Mouse (Mus musculus) embryonic facial prominence, embryonic 13.5 days (tissue): ENCODE measurements around the gene Olfr920. TPM values are rescaled to one million over a fixed set of nuclear protein-coding genes. Genes with fewer than 3 reads are reported as not detected.

Experiments used
- polyA plus RNA-seq: library from polyadenylated mRNA; unstranded; fragments of >200 nt; fragmentation: Nextera tagmentation; extraction: Ambion mirVana; gene quantifications from 2 replicates; pipeline ENCODE4 v1.2.1, GENCODE M21; 2015

The Olfr920 gene
- polyA plus RNA-seq, 1 experiment from 2014 or later: not detected

Other genes starting within 250 kb of the Olfr920 start
- gene Olfr911-ps1, start 230.7 kb upstream of the Olfr920 start, polyA plus RNA-seq: not detected in 2 replicates
- not detected in 2 replicates for gene Olfr910, start 214.4 kb upstream of the Olfr920 start, polyA plus RNA-seq
- not detected in 2 replicates for gene Olfr912, start 172.1 kb upstream of the Olfr920 start, polyA plus RNA-seq
- gene Olfr913, start 159.5 kb upstream of the Olfr920 start, polyA plus RNA-seq: not detected in 2 replicates
- gene Olfr914, start 147.2 kb upstream of the Olfr920 start, polyA plus RNA-seq: not detected in 2 replicates
- not detected in 2 replicates for gene Olfr916, start 92.4 kb upstream of the Olfr920 start, polyA plus RNA-seq
- not detected in 2 replicates for gene Olfr917, start 86.5 kb upstream of the Olfr920 start, polyA plus RNA-seq
- not detected in 2 replicates for gene Olfr918, start 77.7 kb upstream of the Olfr920 start, polyA plus RNA-seq
- gene Olfr919, start 48.6 kb upstream of the Olfr920 start, polyA plus RNA-seq: not detected in 2 replicates
- 19.4 and 22.7 TPM in 2 replicates for gene Vwa5a, start 34.0 kb upstream of the Olfr920 start, polyA plus RNA-seq
- gene Olfr921, start 20.8 kb downstream of the Olfr920 start, polyA plus RNA-seq: not detected in 2 replicates
- gene Olfr922, start 62.3 kb downstream of the Olfr920 start, polyA plus RNA-seq: not detected in 2 replicates
- gene Olfr923, start 74.2 kb downstream of the Olfr920 start, polyA plus RNA-seq: 0.10 TPM in 1 of 2 replicates, not detected in the other
- gene Olfr924, start 92.2 kb downstream of the Olfr920 start, polyA plus RNA-seq: not detected in 2 replicates
- gene Olfr26, start 102.8 kb downstream of the Olfr920 start, polyA plus RNA-seq: not detected in 2 replicates
- not detected in 2 replicates for gene Olfr926, start 124.8 kb downstream of the Olfr920 start, polyA plus RNA-seq
- not detected in 2 replicates for gene Olfr930, start 177.5 kb downstream of the Olfr920 start, polyA plus RNA-seq
- not detected in 2 replicates for gene Olfr933, start 220.0 kb downstream of the Olfr920 start, polyA plus RNA-seq
- not detected in 2 replicates for gene Olfr934, start 236.0 kb downstream of the Olfr920 start, polyA plus RNA-seq
- not detected in 2 replicates for gene Olfr935, start 247.4 kb downstream of the Olfr920 start, polyA plus RNA-seq